Mouse (Mus musculus) forebrain, postnatal 0 days (tissue): ENCODE data around the gene Gm45208. TPM values are rescaled to one million over a fixed set of nuclear protein-coding genes. Genes with fewer than 3 reads are reported as not detected.
"Not testable (repeated sequence)": the region's sequence is repeated elsewhere in the genome, so short reads cannot be mapped to it uniquely, and the experiment has no call there.

Experiments used
- ATAC-seq: fragments of 200-750 bp; cut with Nextera tagmentation; 2 replicates; pipeline ENCODE4 v1.8.0; 2017; ENCODE audit warnings: mild to moderate bottlenecking, moderate library complexity
- DNase-seq: peaks from one replicate; pipeline ENCODE4 v3.0.0-alpha.2; 2015
- H3K27ac ChIP-seq: fragments of 300-500 bp; sonication (generic); 2 replicates; pipeline ENCODE4 v1.5.1; 2014; ENCODE audit warnings: low read depth, mild to moderate bottlenecking, antibody characterized with exemption, low read length, moderate library complexity, mixed read lengths
- H3K27me3 ChIP-seq: fragments of 300-500 bp; sonication (generic); 2 replicates; pipeline ENCODE4 v1.6.1; 2014; ENCODE audit warnings: mild to moderate bottlenecking, low read length, mixed read lengths; ENCODE audit not compliant: insufficient read depth
- H3K36me3 ChIP-seq: fragments of 300-500 bp; sonication (generic); 2 replicates; pipeline ENCODE4 v1.6.1; 2014; ENCODE audit warnings: mild to moderate bottlenecking, moderate library complexity; ENCODE audit not compliant: insufficient read depth
- H3K4me1 ChIP-seq: fragments of 300-500 bp; sonication (generic); 2 replicates; pipeline ENCODE4 v1.6.1; 2014; ENCODE audit warnings: antibody characterized with exemption; ENCODE audit not compliant: insufficient read depth
- H3K4me2 ChIP-seq: fragments of 300-500 bp; sonication (generic); 2 replicates; pipeline ENCODE4 v1.6.1; 2014; ENCODE audit warnings: low read depth, mild to moderate bottlenecking, moderate library complexity
- H3K4me3 ChIP-seq: fragments of 300-500 bp; sonication (generic); 2 replicates; pipeline ENCODE4 v1.5.1; 2014; ENCODE audit warnings: low read depth, low read length, mixed read lengths
- H3K9ac ChIP-seq: fragments of 300-500 bp; sonication (generic); 2 replicates; pipeline ENCODE4 v1.6.1; 2014; ENCODE audit warnings: mild to moderate bottlenecking
- H3K9me3 ChIP-seq: fragments of 300-500 bp; sonication (generic); 2 replicates; pipeline ENCODE4 v1.6.1; 2016; ENCODE audit warnings: low read length
- CTCF ChIP-seq: sonication (generic); IDR thresholded peaks from 2 replicates; pipeline ENCODE4 v1.5.1; 2016; ENCODE audit warnings: antibody characterized with exemption, control low read depth, low read depth
- WGBS: fragments of 180-500 bp; shearing (Covaris S2); extraction: QIAGEN DNeasy Blood & Tissue Kit; methylation state at CpG from one replicate; pipeline ENCODE4 v1.1.7; 2014; 5-methylcytosine and 5-hydroxymethylcytosine counted together
- polyA plus RNA-seq: library from polyadenylated mRNA; unstranded; fragments of >200 nt; fragmentation: Nextera tagmentation; extraction: Ambion mirVana; gene quantifications from 2 replicates; pipeline ENCODE4 v1.2.1, GENCODE M21; 2015
- total RNA-seq: library from RNA; depleted of rRNA; stranded (reverse); fragments of >200 nt; gene quantifications from 2 replicates; pipeline ENCODE4 v1.2.3, GENCODE M21; 2014

Gm45208 gene
- total and polyA plus RNA-seq, 2 experiments from 2014 or later, result 0.76 to 0.91 TPM

DNA sequence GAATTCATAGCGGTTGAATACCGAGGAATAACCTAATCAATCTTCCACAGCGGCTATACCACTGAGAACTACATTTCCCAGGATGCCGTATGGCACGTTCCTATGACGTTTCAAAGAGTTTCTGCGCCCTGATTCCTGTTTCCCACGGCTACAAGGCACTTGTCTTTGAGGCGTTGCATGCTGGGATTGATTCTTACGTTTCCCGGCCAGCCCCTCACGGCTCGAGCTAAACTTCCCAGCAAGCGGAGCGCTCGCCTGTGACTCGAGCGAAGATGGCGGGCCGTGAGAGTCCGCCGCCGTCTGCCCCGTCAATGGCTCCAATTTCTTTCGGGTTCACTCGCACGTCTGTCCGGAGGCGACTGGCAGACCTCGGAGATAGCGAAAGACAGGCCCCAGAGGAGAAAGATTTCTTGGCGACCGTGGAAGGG lies 25.1 kb upstream of the Gm45208 start, which contains the start of gene Gpkow:
Gene Gpkow, plus strand, starts transcription at position 178 of the 428 bp plus-strand sequence.
- H3K4me3 ChIP-seq, result peak within 1 kb of the TSS; percentile 50
- H3K36me3 ChIP-seq, result no peaks in the 10 kb centered on the region
- H3K9ac ChIP-seq, result peak within 1 kb of the TSS; percentile 55
- TF ChIP-seq CTCF, result no peak
- no peaks in the 10 kb centered on the region for H3K4me1 ChIP-seq
- H3K4me2 ChIP-seq, result peak within 1 kb of the TSS; percentile 48
- 0 out of 2 replicates have a peak within 1 kb of the TSS, but pooled peaks have one; percentile 35 for H3K27ac ChIP-seq
- 23% methylated on average over 33 of the region's 33 CpGs for WGBS
- no peaks in the 10 kb centered on the region for H3K9me3 ChIP-seq
- ATAC-seq, result peak; percentile 98
- no peaks in the 10 kb centered on the region for H3K27me3 ChIP-seq
- DNase-seq, result peak; percentile 92

DNA sequence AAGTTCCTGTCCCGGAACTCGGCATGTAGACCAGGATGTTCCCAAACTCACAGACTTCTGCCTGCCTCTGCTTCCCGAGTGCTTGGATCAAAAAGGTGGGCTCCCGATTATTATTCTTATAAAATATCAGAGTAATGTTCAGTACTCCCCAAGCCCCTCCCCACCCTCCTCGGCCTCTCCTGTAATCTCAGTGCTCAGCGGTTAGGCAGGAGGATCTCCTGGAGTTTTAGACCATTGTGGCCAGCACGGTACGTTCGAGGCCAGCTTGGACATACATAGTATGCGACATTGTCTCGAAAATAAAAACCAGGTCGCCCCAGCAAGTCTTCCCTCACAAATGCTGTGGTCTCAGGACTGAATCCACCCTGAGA lies 8.3 kb upstream of the Gm45208 start:
- peak overlapping the region; percentile 18; the same call in 1 of the 2 replicates for H3K9ac ChIP-seq
- WGBS, result 34% methylated on average over 4 of the region's 12 CpGs
- not testable (repeated sequence) for H3K27me3 ChIP-seq, H3K4me1 ChIP-seq, DNase-seq, H3K9me3 ChIP-seq, H3K27ac ChIP-seq, H3K36me3 ChIP-seq
- peak; percentile 11; the same call in 1 of the 2 replicates for ATAC-seq
- peak overlapping the region; percentile 27 for H3K4me3 ChIP-seq
- peak overlapping the region; percentile 44 for H3K4me2 ChIP-seq

DNA sequence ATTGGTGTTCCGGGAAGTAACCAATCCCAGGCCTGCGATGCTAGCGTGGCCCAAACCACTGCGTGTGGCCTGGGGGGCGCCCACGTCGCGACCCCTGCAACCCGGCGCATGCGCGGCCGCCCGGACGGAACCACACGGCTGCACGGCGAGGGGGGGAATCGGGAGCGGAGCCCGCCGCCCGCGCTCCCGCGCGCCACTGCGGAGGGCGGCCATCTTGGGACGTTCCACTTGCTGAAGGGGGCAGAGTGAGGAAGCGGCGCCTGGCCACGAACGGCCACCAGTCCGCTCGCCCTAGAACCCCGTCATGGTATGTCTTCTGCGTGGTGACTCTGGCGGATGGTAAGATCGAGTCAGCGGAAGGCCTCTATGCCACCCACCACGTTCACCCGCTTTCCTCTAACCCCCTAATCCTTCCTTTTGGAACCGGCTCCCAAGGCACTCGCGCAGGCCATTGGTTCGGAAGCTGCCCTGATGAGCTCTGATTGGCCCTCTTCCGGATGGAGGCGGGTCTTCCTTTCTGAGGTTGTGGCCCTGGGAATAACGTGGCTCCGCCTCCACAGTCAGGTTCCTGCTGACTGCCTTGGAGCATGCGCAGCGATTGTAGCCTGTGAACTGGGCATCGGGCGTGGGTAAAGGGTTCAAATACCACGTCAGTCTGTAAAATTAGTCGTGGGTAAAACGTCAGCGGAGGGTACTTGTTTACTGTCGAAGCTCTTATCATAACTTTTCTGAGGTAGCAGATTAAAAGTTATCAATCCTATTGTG lies 7.7 kb upstream of the Gm45208 start, which contains the start of gene Wdr45:
Gene Wdr45, plus strand, starts transcription at position 199 of the 765 bp plus-strand sequence.
- WGBS, result 24% methylated on average over 37 of the region's 60 CpGs

DNA sequence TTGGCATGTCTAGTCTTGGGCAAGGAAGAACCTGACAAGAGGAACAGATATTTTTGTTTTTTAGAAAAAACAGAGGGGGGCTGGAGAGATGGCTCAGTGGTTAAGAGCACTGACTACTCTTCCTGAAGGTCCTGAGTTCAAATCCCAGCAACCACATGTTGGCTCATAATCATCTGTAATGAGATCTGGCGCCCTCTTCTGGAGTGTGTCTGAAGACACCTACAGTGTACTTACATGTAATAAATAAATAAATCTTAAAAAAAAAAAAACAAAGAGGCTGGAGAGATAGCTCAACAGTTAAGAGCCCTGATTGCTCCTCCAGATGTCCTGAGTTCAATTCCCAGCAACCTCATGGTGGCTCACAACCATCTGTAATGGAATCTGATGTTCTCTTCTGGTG lies 6.0 kb upstream of the Gm45208 start:
- not testable (repeated sequence) for DNase-seq, H3K9ac ChIP-seq, H3K36me3 ChIP-seq, H3K27ac ChIP-seq, H3K27me3 ChIP-seq, ATAC-seq, H3K4me3 ChIP-seq, H3K4me2 ChIP-seq, H3K4me1 ChIP-seq, H3K9me3 ChIP-seq
- WGBS, result 52% methylated on average over 1 of the region's 1 CpGs

More for the DNA sequence above, 7.7 kb upstream of the Gm45208 start, which contains the start of gene Wdr45:
- not testable (repeated sequence) for H3K4me1 ChIP-seq, H3K27me3 ChIP-seq, H3K9me3 ChIP-seq, H3K27ac ChIP-seq, H3K36me3 ChIP-seq
- Histone ChIP-seq H3K9ac (peak within 1 kb of the TSS; percentile 18; the same call in 1 of the 2 replicates), H3K4me3 (peak within 1 kb of the TSS; percentile 27), H3K4me2 (peak within 1 kb of the TSS; percentile 44)
- peak; percentile 95 for DNase-seq
- peak; percentile 98 for ATAC-seq

DNA sequence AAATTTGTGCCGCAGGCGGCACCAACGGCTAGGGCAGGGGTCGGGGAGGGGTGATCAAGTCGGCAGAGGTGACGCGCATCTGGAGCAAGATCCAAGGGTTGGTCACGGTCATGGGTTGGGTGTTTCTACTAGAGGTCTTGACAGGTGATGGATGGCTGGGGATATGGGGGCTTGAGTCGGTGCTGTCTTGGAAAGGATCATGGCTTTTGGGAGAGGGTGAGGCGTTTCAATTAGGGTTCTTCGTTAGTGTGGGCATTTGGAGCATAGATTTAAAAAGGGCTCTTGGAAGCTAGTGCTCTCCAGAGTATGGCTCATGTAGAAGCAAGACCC lies 202 bp downstream of the Gm45208 start:
- peak; percentile 16; the same call in 1 of the 2 replicates for ATAC-seq
- no peak for TF ChIP-seq CTCF
- peak overlapping the region; percentile 62 for H3K9ac ChIP-seq
- H3K27me3 ChIP-seq, result no peaks in the 10 kb centered on the region
- H3K4me3 ChIP-seq, result peak overlapping the region; percentile 46
- no peak for DNase-seq
- peak overlapping the region; percentile 56 for H3K4me2 ChIP-seq
- H3K27ac ChIP-seq, result peak overlapping the region; percentile 85; the same call in 1 of the 2 replicates
- 0 out of 2 replicates have a peak, but pooled peaks cover 2% of the 10 kb centered on the region for H3K36me3 ChIP-seq
- WGBS, result 29% methylated on average over 11 of the region's 11 CpGs
- no peaks in the 10 kb centered on the region for H3K4me1 ChIP-seq
- no peaks in the 10 kb centered on the region for H3K9me3 ChIP-seq

DNA sequence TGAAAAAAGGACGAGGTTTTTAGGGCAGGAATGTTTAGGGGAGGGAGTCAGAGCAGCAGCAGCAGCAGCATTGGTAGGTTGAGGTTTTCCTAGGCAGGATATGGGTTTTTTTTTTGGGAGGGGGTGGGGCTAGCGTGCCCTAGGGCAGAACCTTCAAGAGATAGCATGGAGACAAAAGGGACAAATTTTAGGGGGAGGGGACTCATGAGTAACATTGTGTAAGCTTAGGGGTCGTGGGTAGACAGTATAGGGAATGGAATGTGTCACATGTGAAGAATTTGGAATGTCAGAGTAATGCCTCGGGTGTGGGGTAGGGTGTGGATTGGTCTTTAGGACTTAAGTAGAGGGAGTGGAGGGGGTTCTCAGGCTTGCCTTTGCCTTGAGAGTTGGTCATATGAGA lies 646 bp downstream of the Gm45208 start:
- H3K27me3 ChIP-seq, result no peaks in the 10 kb centered on the region

DNA sequence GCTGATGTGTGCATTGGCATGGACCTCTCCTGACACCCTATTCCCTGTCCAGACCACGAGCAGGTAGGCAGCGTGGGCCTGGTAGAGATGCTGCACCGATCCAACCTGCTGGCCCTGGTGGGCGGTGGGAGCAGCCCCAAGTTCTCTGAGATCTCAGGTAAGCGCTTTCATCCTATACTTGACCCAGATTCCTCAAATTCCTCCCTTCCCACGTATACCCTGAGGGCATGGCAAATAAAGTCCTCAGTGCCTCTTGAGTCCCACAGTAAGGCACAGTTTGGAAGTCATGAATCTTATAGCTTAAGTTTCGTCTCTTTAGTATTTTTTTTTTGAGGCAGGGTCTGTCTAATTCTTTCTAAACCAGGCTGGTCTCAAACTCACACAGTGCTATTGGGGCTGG lies 2.1 kb downstream of the Gm45208 start:
- no peak overlapping the region for H3K4me2 ChIP-seq
- H3K27me3 ChIP-seq, result no peaks in the 10 kb centered on the region
- WGBS, result 84% methylated on average over 7 of the region's 7 CpGs
- no peak overlapping the region for H3K9ac ChIP-seq
- TF ChIP-seq CTCF, result no peak
- H3K4me1 ChIP-seq, result no peaks in the 10 kb centered on the region
- no peak overlapping the region for H3K27ac ChIP-seq
- no peak overlapping the region for H3K4me3 ChIP-seq
- ATAC-seq (no peak), DNase-seq (no peak)
- H3K9me3 ChIP-seq, result no peaks in the 10 kb centered on the region
- 0 out of 2 replicates have a peak, but pooled peaks cover 2% of the 10 kb centered on the region for H3K36me3 ChIP-seq

More for the DNA sequence above, 646 bp downstream of the Gm45208 start:
- Histone ChIP-seq H3K4me1 (no peaks in the 10 kb centered on the region), H3K27ac (no peak overlapping the region), H3K36me3 (0 out of 2 replicates have a peak, but pooled peaks cover 2% of the 10 kb centered on the region), H3K4me3 (peak overlapping the region; percentile 46), H3K4me2 (peak overlapping the region; percentile 56), H3K9ac (0 out of 2 replicates have a peak overlapping the region, but pooled peaks have one; percentile 62), H3K9me3 (no peaks in the 10 kb centered on the region)
- DNase-seq (no peak), ATAC-seq (no peak)
- no peak for TF ChIP-seq CTCF
- WGBS, result 30% methylated on average over 4 of the region's 4 CpGs
